Mouse (Mus musculus): ENCODE measurements around the gene Hs3st2. TPM values are rescaled to one million over a fixed set of nuclear protein-coding genes. Genes with fewer than 3 reads are reported as not detected.

Hs3st2 gene
- polyA plus RNA-seq, 1 experiment, result not detected

GRCm38 (mm10) chr7:121542458-121542857, 150.8 kb downstream of the Hs3st2 start:
- no peak for DNase-seq (ENCODE audit: low read depth)

GRCm38 (mm10) chr7:121549329-121550022, 157.8 kb downstream of the Hs3st2 start:
- DNase-seq (ENCODE audit: low read depth), result no peak
